Mouse (Mus musculus): Measurements from ENCODE around the gene Tbata. TPM values are rescaled to one million over a fixed set of nuclear protein-coding genes. Genes with fewer than 3 reads are reported as not detected.

The Tbata gene
- polyA plus RNA-seq (2012; rRNA removed), result 0.05 and 0.10 TPM in 2 replicates

DNA sequence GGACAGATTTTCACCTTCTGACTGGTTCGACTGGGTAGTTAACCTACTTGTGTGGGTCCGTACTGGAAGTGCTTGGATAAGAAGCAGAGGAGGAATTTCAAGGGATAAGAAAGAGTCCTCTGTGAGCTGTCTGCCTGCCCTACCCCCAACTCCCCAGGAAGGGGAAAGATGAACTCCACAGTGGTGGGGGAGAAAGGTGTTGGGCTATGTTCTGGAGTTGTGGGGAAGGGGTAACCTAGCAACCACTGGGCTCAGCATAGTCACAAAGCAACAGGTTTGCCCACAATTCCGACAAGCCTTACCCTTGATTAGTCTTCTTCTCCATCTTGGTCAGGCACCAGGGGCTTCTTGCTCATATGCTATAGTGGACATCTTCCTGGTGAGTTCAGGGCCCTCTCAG is at the start of gene Tbata:
TSS of gene Tbata (plus strand) at position 301 of the 400 bp plus-strand sequence.

GRCm38 (mm10) chr10:61147157-61148040 is 24.4 kb upstream of the Tbata start, which contains the start of gene Sgpl1:
TSS of gene Sgpl1 (minus strand) at chr10:61147703.

Other genes starting within 250 kb of the Tbata start
- 15.6 and 20.0 TPM in 2 replicates for gene Pcbd1, start 82.6 kb upstream of the Tbata start, polyA plus RNA-seq (2012; rRNA removed)
- 41.3 and 59.8 TPM in 2 replicates for gene Sgpl1, start 24.3 kb upstream of the Tbata start, polyA plus RNA-seq (2012; rRNA removed)
- 1.0 and 1.3 TPM in 2 replicates for gene Adamts14, start 101.5 kb downstream of the Tbata start, polyA plus RNA-seq (2012; rRNA removed)
- not detected in 2 replicates for gene Prf1, start 125.9 kb downstream of the Tbata start, polyA plus RNA-seq (2012; rRNA removed)
- 20.6 and 25.6 TPM in 2 replicates for gene Pald1, start 211.6 kb downstream of the Tbata start, polyA plus RNA-seq (2012; rRNA removed)
- gene Nodal, start 246.0 kb downstream of the Tbata start, polyA plus RNA-seq (2012; rRNA removed), result 0.15 and 0.25 TPM in 2 replicates

All from central nervous system, embryonic 11.5 days (tissue).